Mouse (Mus musculus) heart, adult 8-10 months (tissue): Measurements from ENCODE around the gene Mpp3. TPM values are rescaled to one million over a fixed set of nuclear protein-coding genes. Genes with fewer than 3 reads are reported as not detected.
A peak's percentile ranks its signal among the peaks of the same experiment; 100 is the strongest.
"Not testable (repeated sequence)": the region's sequence is repeated elsewhere in the genome, so short reads cannot be mapped to it uniquely, and the experiment has no call there.

Source experiments
- DNase-seq: peaks from one replicate; pipeline ENCODE4 v3.0.0; 2022; ENCODE audit warnings: low spot score
- total RNA-seq, 4 experiments: library from RNA; stranded (reverse); gene quantifications; 2 replicates each; pipeline ENCODE4 v1.2.4; 2022

Mpp3 gene
- total RNA-seq, 4 experiments from 2014 or later, result 0.92 to 2.6 (median 1.5) TPM

DNA sequence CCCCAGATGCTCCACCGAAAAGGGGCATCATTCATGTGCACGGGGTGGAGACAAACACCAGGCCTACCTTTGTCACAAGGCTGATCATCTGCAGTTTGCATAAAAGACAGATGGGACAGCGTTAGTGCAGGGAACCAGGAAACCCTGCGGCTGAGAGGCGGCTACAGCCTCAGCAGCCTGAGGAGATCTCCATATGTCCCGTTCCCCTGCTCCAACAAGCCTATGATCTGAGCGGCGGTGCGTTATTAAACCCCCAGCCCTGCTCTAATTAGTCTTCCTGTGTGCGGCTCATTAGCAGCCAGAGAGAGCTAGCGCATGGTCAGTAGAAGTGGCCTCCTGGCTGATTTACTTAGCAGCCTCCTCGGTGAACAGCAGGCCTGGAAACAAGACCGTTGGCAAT lies 18.1 kb downstream of the Mpp3 start:
- no peak for DNase-seq

DNA sequence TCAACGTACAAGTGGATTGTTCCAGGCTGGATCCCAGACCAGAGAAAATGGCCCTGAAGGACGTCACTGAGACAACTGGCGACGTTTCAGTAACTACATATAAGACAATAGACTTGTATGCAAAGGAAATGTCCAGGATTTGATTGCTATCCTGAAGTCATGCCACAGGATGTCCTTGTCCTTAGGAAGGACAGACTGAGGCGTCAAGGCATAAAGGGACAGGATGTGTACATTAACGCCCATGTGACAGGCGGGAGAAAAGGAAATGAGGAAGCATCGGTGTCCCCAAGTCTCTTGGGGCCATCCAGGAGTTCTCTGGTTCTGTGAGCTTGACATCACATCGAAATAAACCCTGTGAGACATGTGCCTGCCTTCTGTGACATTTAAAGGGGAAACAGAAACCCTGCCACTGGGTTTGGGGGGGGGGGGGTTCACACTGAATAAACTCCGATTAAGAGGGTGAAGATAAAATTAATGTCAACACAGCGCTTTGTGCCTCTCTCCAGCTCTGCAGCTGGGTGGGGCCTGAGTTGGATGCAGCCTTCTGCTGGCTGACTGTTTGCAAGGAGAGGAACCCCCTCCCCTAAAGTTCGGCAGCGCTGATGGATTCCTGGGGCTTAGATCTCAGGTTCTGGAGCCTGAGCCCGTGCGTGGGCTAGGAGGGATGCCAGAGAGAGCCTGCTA lies 19.2 kb downstream of the Mpp3 start:
- DNase-seq, result no peak

GRCm38 (mm10) chr11:102008372-102008771 lies 19.9 kb downstream of the Mpp3 start:
- DNase-seq, result no peak

DNA sequence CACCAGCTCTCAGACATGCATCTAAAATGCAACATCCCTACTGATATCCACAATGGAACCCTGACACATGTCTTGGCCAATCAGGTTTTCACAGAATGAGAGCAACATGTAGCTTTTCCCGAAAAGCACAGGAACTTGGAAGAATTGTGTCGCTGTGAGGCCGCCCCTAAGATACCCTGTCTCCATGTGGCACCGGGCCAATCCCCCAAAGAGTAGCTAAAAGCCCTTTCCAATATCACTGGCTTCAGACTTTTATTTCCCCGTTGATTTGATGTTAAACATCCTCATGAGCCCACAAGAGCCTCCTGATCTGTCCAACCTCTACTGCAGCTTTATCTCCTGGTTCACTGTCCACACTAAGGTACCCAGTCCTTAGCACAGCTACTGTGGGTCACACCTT lies 21.6 kb downstream of the Mpp3 start:
- DNase-seq, result no peak

GRCm38 (mm10) chr11:102006271-102006670 lies 22.0 kb downstream of the Mpp3 start:
- DNase-seq, result no peak

GRCm38 (mm10) chr11:102004251-102004650 lies 24.0 kb downstream of the Mpp3 start:
- no peak for DNase-seq

GRCm38 (mm10) chr11:101999466-101999865 lies 28.8 kb downstream of the Mpp3 start:
- no peak for DNase-seq

DNA sequence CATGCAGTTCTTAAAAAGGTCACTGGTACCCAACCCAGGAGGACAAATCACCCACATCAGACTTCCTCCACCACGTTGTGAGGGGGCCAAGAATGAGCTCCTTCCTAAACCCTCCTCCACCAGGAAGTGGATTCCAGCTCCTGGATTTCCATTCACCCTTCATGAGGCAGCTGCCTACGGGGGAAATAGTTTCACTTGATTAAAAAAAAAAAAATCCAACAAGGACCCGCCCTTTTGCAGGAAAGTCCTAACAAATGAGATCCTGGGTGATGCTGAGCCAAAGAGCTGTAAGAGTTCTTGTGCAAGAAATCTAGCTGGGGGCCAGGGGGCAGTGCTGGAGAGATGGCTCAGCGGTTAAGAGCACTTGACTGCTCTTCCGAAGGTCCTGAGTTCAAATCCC lies 30.0 kb downstream of the Mpp3 start:
- peak; percentile 71 for DNase-seq

- no peak for DNase-seq
Observed at GRCm38 (mm10) chr11:101995938-101996337, 32.3 kb downstream of the Mpp3 start.

- DNase-seq, result peak; percentile 41
Observed at GRCm38 (mm10) chr11:101994100-101994499, 34.2 kb downstream of the Mpp3 start.

DNA sequence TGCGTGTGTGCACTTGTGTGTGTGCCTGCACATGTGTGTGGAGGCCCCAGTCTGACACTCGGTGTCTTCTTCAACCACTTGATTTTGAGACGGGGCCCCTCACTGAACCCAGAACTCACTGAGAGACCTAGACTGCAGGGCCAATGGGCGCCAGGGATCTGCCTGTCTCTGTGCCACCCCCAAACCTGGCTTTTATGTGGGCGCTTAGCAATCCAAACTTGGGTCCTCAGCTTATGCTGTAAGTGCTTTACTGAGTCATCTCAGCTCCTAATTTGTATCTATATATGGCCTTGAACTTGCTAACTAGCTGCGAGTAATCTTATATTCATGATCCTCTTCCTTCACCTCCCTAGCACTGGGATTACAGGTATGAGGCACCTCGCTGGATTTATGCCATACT lies 35.9 kb downstream of the Mpp3 start:
- no peak for DNase-seq

DNA sequence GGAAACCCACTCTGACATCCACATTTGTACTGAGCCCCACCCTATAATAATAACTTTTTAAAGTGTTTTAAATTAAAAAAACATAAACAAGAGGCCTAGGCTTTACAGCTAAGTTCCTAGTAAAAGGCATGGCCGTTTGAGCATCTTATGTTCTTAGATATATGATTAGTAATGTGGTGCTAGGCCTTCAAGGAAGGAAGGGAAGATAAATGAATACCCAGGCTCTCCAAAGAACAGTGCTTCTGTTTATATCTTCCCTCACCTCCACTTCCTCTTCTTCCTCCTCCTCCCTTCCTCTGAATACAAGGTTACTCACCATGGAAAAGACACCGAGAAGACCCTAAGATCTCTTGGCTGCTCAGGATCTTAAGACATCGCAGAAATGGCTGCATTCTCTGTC lies 36.4 kb downstream of the Mpp3 start:
- no peak for DNase-seq

DNA sequence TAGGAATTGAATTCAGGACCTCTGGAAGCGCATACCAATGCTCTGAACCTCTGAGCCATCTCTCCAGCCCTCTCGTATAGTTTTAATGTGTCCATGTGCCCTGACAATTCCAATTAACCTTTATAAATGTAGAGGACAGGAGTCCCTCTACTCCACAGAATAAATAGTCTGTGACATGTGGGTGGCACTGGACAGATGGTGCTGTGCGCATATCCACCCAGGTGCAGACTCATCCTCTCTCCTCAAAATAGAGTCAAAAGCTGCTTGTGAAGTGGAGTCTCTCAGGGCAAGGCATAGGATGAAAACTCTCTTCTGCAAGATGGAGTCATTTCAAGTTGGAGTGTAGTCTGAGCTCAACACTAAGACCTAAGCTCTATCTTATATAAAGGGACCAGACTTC lies 38.0 kb downstream of the Mpp3 start:
- DNase-seq, result no peak

- DNase-seq, result no peak
Observed at GRCm38 (mm10) chr11:101986913-101987312, 41.3 kb downstream of the Mpp3 start, which contains the start of gene Dusp3. Dusp3 (minus strand) TSS chr11:101987013.

DNA sequence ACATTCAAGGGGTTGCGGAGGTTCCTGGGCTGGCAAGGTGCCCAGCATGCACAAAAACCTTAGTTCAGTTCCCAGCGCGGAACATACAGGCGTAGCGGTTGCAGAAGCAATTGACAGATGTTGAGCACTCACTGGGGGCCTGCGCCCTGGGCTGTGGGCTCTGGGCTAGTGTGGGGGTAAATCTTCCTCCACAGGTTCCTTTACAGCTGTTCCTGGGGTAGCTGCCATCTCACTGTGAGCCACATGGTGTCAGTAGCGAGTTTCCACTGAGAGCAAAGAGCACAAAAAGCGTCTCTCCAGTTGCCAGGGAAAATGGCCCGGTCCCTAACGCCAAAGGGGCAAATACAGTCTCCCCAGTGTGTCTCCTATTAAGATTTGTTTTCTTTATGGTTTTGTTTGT lies 42.3 kb downstream of the Mpp3 start:
- DNase-seq, result peak; percentile 93

DNA sequence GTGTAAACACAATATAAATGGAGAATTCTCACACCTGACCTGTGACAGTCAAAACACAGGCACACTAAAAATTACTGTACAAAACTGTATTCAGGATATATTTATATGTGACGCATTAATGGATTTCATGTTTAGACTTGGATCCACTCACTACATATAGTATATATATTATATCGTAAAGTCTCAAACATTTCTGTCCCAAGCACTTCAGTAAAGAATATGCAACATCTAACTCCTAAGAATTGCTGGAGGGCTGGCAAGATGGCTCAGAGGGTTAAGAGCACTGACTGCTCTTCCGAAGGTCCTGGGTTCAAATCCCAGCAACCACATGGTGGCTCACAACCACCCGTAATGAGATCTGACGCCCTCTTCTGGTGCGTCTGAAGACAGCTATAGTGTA lies 42.8 kb downstream of the Mpp3 start:
- not testable (repeated sequence) for DNase-seq

DNA sequence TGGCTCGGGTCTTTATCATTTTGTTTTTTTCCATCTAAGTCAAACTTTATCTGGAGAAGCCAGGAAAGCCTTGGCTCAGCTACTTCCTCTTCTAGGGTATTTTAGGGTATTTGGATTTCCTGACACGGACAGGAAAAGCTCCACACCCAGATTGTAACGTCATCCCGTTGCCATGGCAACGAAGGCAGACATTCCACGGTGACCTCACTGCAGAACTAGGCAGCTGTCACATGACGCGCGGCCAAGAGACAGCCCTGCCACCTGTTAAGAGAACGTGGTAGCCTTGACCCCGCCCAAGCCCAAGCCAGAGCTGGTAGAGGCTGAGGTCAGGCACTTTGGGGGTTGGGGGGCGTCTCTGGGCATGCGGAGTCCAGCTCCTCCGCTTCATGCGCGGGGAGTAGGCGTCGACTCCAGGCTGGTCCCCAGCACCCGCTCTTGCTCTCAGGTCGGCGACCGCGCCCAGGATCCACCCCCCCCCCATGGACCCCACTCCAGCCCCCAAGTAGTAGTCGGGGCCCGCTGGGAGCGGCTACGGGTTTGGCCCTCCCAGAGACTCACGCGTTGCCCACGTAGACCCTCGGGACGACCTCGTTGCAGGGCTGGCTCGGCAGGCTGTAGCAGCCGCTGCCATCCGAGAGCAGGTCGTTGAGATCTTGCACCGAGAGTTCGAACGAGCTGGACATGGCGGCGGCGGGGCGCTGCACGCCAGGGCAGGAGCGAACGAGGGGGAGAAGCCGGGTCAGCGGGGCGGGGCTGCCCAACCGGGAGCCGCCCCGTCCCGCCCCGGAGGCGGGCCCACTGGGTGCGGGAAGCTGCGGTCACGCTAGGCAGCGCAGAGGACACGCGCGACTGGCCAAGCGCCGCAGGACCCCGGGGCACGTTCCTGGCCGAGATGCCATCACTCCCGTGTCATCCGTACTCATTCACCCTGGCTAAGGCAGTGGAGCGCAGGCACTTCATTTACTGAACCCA lies 43.9 kb downstream of the Mpp3 start, which contains the start of gene Cfap97d1:
TSS of gene Cfap97d1 (plus strand) at position 226 of the 972 bp plus-strand sequence.
- peak; percentile 98 for DNase-seq

- DNase-seq, result peak; percentile 29
Observed at GRCm38 (mm10) chr11:101983431-101983921, 44.8 kb downstream of the Mpp3 start.

DNA sequence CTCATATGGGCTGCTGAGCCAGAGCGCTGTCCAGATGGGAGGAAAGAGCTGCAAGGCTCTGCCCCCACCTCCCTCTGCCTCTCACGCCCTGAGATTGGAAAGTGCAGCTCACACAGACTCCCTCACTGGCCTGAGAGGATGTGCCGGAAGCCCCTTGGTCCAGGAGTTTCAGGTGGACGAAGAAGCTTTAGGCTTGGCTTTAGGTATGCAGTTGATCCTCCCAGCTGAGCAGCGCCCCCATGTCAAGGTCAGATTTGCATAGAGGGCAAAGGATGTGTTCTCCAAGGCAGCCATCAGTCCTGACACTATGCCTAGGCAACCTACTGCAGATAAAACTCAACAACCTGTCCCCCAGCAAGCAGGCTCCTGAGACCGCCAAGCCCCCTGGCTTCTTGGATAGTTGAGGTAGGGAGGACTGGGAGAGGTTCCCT lies 45.3 kb downstream of the Mpp3 start:
- peak; percentile 43 for DNase-seq

GRCm38 (mm10) chr11:101981850-101982249 lies 46.4 kb downstream of the Mpp3 start:
- peak; percentile 62 for DNase-seq

DNA sequence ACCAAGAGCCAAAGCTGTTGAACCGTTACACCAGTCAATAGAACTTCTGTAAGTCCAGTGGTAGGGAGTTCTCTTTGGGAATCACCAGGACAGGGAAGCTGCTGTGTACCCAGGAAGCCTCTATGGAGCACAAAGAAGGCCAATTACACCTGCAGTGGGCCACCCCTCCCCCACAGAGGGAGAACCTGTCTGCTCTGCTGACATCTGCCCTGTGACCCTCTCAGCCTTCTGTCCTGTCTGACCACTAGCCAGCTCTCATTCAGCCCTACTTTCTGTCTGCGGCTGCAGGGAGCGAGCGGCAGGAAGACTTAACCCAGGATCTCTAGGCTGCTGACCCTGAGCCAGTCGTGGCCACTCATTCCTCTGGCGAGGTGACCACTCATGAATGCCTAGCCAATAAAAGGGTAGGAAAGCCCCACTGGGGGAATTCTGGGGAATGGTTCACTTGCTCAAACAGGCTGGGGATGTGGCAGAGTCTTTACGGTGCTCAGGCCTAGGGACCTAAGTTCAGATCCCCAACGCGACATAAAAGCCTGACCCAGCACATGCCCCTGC lies 47.6 kb downstream of the Mpp3 start:
- DNase-seq, result no peak

- no peak for DNase-seq
Observed at GRCm38 (mm10) chr11:101979140-101979539, 49.1 kb downstream of the Mpp3 start.
